17 mouse cellular contexts compared by ENCODE assay signal in the genomic region with DNA sequence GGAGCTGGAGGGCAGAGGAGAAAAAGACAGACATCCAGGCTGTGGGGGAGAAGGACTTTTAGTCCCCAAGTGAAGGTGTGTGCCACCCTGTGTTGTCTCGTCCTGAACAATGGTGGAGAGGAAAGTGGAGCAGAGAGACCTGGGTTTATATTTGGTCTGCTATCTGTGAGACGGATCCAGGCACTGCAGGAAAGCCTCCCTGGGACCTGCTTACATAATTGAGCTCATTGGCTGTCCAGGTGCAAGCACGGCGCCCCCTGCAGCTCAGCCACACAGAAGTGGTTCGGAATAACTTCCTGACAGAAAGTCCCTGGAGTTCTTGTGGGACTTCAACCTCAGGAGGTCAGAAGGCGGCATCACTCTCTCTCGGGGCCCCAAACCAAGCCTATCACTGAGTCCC.
A peak's percentile ranks its signal among the peaks of the same experiment; 100 is the strongest.
DNase-seq lines count a peak whose midpoint lies in the region; ATAC-seq and TF ChIP-seq lines count a peak whose summit lies in the region.
"Had no signal": no experiment of that assay in that cellular context is flagged by ENCODE, and none has a peak within 500 bp of the region (broad histone marks: within the 10 kb centered on the region; RNA-seq: fewer than 3 reads in every experiment).

No protein-coding gene starts in this region.

- H3K4me3 ChIP-seq in liver, postnatal 0 days (ENCODE audit: low read depth, low read length): no peak overlapping the region
- no peak overlapping the region for H3K4me3 ChIP-seq in liver, embryonic 12.5 days
- H3K4me3 ChIP-seq: forebrain, embryonic 13.5 days; hindbrain, embryonic 13.5 days; limb, embryonic 15.5 days; midbrain, embryonic 15.5 days; stomach, embryonic 15.5 days had no signal

- no peak for TF ChIP-seq EP300 in liver, postnatal 0 days (IDR thresholded peaks at IDR 0.05; ENCODE audit: low read depth)

- no peaks in the 10 kb centered on the region for H3K4me1 ChIP-seq in liver, postnatal 0 days (ENCODE audit: insufficient read depth)
- peaks cover 8% of the 10 kb centered on the region for H3K4me1 ChIP-seq in liver, embryonic 12.5 days
- H3K4me1 ChIP-seq: forebrain, embryonic 13.5 days; hindbrain, embryonic 13.5 days; limb, embryonic 15.5 days; midbrain, embryonic 15.5 days; stomach, embryonic 15.5 days had no signal

- 0 out of 2 replicates have a peak, but pooled peaks have one; percentile 30 for ATAC-seq in frontal cortex, adult (ENCODE audit: low TSS enrichment)
- no peak for ATAC-seq in liver, postnatal 0 days
- no peak for ATAC-seq in liver, embryonic 12.5 days
- ATAC-seq: forebrain, embryonic 13.5 days; midbrain, embryonic 15.5 days had no signal

- peak; percentile 13; the same call in 1 of the 2 replicates for TF ChIP-seq CTCF in liver, postnatal 0 days (IDR thresholded peaks at IDR 0.05; ENCODE audit: low read depth)

- 73% methylated on average over 7 of the region's 7 CpGs for WGBS in liver, postnatal 0 days (ENCODE audit: insufficient replicate concordance)
- WGBS in liver, embryonic 12.5 days (ENCODE audit: insufficient replicate concordance): 61% methylated on average over 7 of the region's 7 CpGs

- no peaks in the 10 kb centered on the region for H3K9me3 ChIP-seq in liver, postnatal 0 days (ENCODE audit: low read length)
- H3K9me3 ChIP-seq in liver, embryonic 12.5 days (replicated peaks): no peaks in the 10 kb centered on the region
- H3K9me3 ChIP-seq: limb, embryonic 15.5 days; midbrain, embryonic 15.5 days; stomach, embryonic 15.5 days had no signal

- intact Hi-C loops in heart, postnatal 25 days (cut with DNase I): no loop called here

- H3K27me3 ChIP-seq in liver, postnatal 0 days (ENCODE audit: insufficient read depth, low read length): no peaks in the 10 kb centered on the region
- H3K27me3 ChIP-seq in liver, embryonic 12.5 days (replicated peaks): no peaks in the 10 kb centered on the region
- H3K27me3 ChIP-seq: forebrain, embryonic 13.5 days; hindbrain, embryonic 13.5 days; limb, embryonic 15.5 days; midbrain, embryonic 15.5 days; stomach, embryonic 15.5 days had no signal

- H3K4me2 ChIP-seq in liver, postnatal 0 days (ENCODE audit: low read depth, low read length): no peak overlapping the region
- no peak overlapping the region for H3K4me2 ChIP-seq in liver, embryonic 12.5 days
- H3K4me2 ChIP-seq: forebrain, embryonic 13.5 days; hindbrain, embryonic 13.5 days; limb, embryonic 15.5 days; midbrain, embryonic 15.5 days; stomach, embryonic 15.5 days had no signal

- no peak overlapping the region for H3K27ac ChIP-seq in liver, postnatal 0 days (ENCODE audit: low read depth)
- no peak overlapping the region for H3K27ac ChIP-seq in liver, embryonic 12.5 days
- H3K27ac ChIP-seq: forebrain, embryonic 13.5 days; hindbrain, embryonic 13.5 days; limb, embryonic 15.5 days; midbrain, embryonic 15.5 days; stomach, embryonic 15.5 days had no signal

- no peaks in the 10 kb centered on the region for H3K36me3 ChIP-seq in liver, postnatal 0 days (replicated peaks; ENCODE audit: insufficient read depth, low read length)
- H3K36me3 ChIP-seq in liver, embryonic 12.5 days: 0 out of 2 replicates have a peak, but pooled peaks cover 4% of the 10 kb centered on the region
- H3K36me3 ChIP-seq: limb, embryonic 15.5 days; midbrain, embryonic 15.5 days; stomach, embryonic 15.5 days had no signal

- no peak overlapping the region for H3K9ac ChIP-seq in liver, postnatal 0 days (replicated peaks)
- no peak overlapping the region for H3K9ac ChIP-seq in liver, embryonic 12.5 days
- H3K9ac ChIP-seq: forebrain, embryonic 13.5 days; hindbrain, embryonic 13.5 days; limb, embryonic 15.5 days; midbrain, embryonic 15.5 days; stomach, embryonic 15.5 days had no signal

- no peak for DNase-seq in frontal cortex, postnatal 25 days (ENCODE audit: low spot score in 2 of 2)
- no peak for DNase-seq in liver, postnatal 0 days
- DNase-seq in cerebellum, adult 11 months: peak; percentile 54
- peak; percentile 61 to 64 for DNase-seq in cerebellum, postnatal 36 days
- DNase-seq in retina, postnatal 1 day: no peak
- DNase-seq in heart, postnatal 25 days (ENCODE audit: low spot score): no peak
- DNase-seq: kidney, adult 11 months; kidney, postnatal 25 days; layer of hippocampus, adult 9-11 months; spleen, adult 18-20 months had no signal

Comparison
In these comparisons a context has a peak if more than half of its experiments do, and no peak if none do; other contexts are left out.
1. DNase-seq: peak in cerebellum, adult 11 months (single experiment) and cerebellum, postnatal 36 days (2 of 2); none in frontal cortex, postnatal 25 days (0 of 2), liver, postnatal 0 days (single experiment), retina, postnatal 1 day (single experiment) and heart, postnatal 25 days (single experiment).